Comparison of ENCODE assay signal across 19 mouse cellular contexts in the genomic region with DNA sequence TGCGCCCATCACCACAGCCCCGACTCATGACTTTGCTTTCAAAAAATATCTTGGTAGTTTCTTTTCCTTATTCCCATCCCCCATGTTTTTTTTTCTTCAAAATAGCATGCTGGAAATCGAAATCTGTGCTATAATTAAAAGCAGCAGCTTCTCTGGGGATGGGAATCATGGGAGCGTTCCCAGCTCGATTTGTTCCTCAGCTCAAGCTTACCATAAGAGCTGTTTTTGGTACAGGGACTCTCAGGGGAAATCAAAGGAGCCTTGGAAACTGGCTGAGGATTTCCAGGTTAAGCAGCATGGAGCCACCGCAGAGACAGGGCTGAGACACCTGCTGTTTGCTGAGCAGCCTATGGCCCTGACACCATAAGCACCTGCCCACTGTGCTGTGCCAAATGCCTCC.
DNase-seq lines count a peak whose midpoint lies in the region; ATAC-seq and TF ChIP-seq lines count a peak whose summit lies in the region.
"Had no signal": no experiment of that assay in that cellular context is flagged by ENCODE, and none has a peak within 500 bp of the region (broad histone marks: within the 10 kb centered on the region; RNA-seq: fewer than 3 reads in every experiment).

No protein-coding gene starts in this region.

- H3K27me3 ChIP-seq in forebrain, postnatal 0 days (ENCODE audit: insufficient read depth, low read length) = no peaks in the 10 kb centered on the region
- H3K27me3 ChIP-seq in forebrain, embryonic 10.5 days (ENCODE audit: poor library complexity, severe bottlenecking) = no peaks in the 10 kb centered on the region
- H3K27me3 ChIP-seq in hindbrain, postnatal 0 days (ENCODE audit: insufficient read depth, low read length) = no peaks in the 10 kb centered on the region
- H3K27me3 ChIP-seq in hindbrain, embryonic 12.5 days = no peaks in the 10 kb centered on the region
- H3K27me3 ChIP-seq: CH12.LX; forebrain, embryonic 13.5 days; limb, embryonic 12.5 days; liver, embryonic 13.5 days; megakaryocyte, embryonic 14.5 days had no signal

- peaks cover 3% of the 10 kb centered on the region; the same call in 1 of the 2 replicates for H3K4me1 ChIP-seq in forebrain, postnatal 0 days (ENCODE audit: insufficient read depth)
- no peaks in the 10 kb centered on the region for H3K4me1 ChIP-seq in forebrain, embryonic 10.5 days
- 0 out of 2 replicates have a peak, but pooled peaks cover 3% of the 10 kb centered on the region for H3K4me1 ChIP-seq in hindbrain, postnatal 0 days (ENCODE audit: insufficient read depth, low read length)
- H3K4me1 ChIP-seq in hindbrain, embryonic 12.5 days = no peaks in the 10 kb centered on the region
- H3K4me1 ChIP-seq: limb, embryonic 12.5 days; liver, embryonic 13.5 days; megakaryocyte, embryonic 14.5 days had no signal

- ATAC-seq in forebrain, postnatal 0 days = 0 out of 2 replicates have a peak, but pooled peaks have one; percentile 52
- no peak for ATAC-seq in hindbrain, postnatal 0 days
- ATAC-seq in hindbrain, embryonic 12.5 days (ENCODE audit: low FRiP score) = no peak
- ATAC-seq: forebrain, embryonic 13.5 days; midbrain, embryonic 16.5 days had no signal

- H3K9me3 ChIP-seq in forebrain, postnatal 0 days (ENCODE audit: low read length) = no peaks in the 10 kb centered on the region
- no peaks in the 10 kb centered on the region for H3K9me3 ChIP-seq in forebrain, embryonic 10.5 days
- H3K9me3 ChIP-seq in hindbrain, postnatal 0 days (ENCODE audit: low read length) = no peaks in the 10 kb centered on the region
- no peaks in the 10 kb centered on the region for H3K9me3 ChIP-seq in hindbrain, embryonic 12.5 days (replicated peaks)
- H3K9me3 ChIP-seq: forebrain, embryonic 13.5 days; limb, embryonic 12.5 days; liver, embryonic 13.5 days had no signal

- H3K27ac ChIP-seq in forebrain, postnatal 0 days (ENCODE audit: low read depth, low read length) = no peak overlapping the region
- H3K27ac ChIP-seq in forebrain, embryonic 10.5 days = no peak overlapping the region
- H3K27ac ChIP-seq in hindbrain, postnatal 0 days = no peak overlapping the region
- H3K27ac ChIP-seq in hindbrain, embryonic 12.5 days = no peak overlapping the region
- H3K27ac ChIP-seq: forebrain, embryonic 13.5 days; limb, embryonic 12.5 days; liver, embryonic 13.5 days had no signal

- peak; percentile 43 for DNase-seq in forebrain, postnatal 0 days
- no peak for DNase-seq in forebrain, embryonic 10.5 days (ENCODE audit: extremely low spot score, low spot score)
- DNase-seq in hindbrain, postnatal 0 days (ENCODE audit: low spot score) = peak; percentile 12
- peak; percentile 58 to 77 for DNase-seq in right cerebral cortex, postnatal 10 days (ENCODE audit: low spot score in 2 of 2)
- no peak for DNase-seq in right cerebral cortex, adult 18-20 months
- DNase-seq in skeletal muscle tissue, adult 2 months (ENCODE audit: low read depth, low spot score) = peak; percentile 12
- DNase-seq in lung, postnatal 36 days = no peak
- DNase-seq: adrenal gland, adult 2 months; cerebellum, adult 18-20 months; kidney, adult 18-20 months; kidney, postnatal 10 days; liver, embryonic 13.5 days; thymus, adult 2 months had no signal

- no peak overlapping the region for H3K4me3 ChIP-seq in forebrain, postnatal 0 days (ENCODE audit: low read depth, low read length)
- no peak overlapping the region for H3K4me3 ChIP-seq in forebrain, embryonic 10.5 days
- H3K4me3 ChIP-seq in hindbrain, postnatal 0 days (ENCODE audit: low read length) = no peak overlapping the region
- no peak overlapping the region for H3K4me3 ChIP-seq in hindbrain, embryonic 12.5 days
- H3K4me3 ChIP-seq: forebrain, embryonic 13.5 days; limb, embryonic 12.5 days; liver, embryonic 13.5 days; megakaryocyte, embryonic 14.5 days had no signal

- 69% methylated on average over 6 of the region's 6 CpGs for WGBS in forebrain, postnatal 0 days
- WGBS in forebrain, embryonic 10.5 days = 76% methylated on average over 6 of the region's 6 CpGs
- 63% methylated on average over 6 of the region's 6 CpGs for WGBS in hindbrain, postnatal 0 days
- 70% methylated on average over 6 of the region's 6 CpGs for WGBS in hindbrain, embryonic 12.5 days

- TF ChIP-seq CTCF in forebrain, postnatal 0 days (IDR thresholded peaks at IDR 0.05; ENCODE audit: low read depth) = no peak
- TF ChIP-seq CTCF in hindbrain, postnatal 0 days (IDR thresholded peaks at IDR 0.05; ENCODE audit: low read depth) = no peak

- no peaks in the 10 kb centered on the region for H3K36me3 ChIP-seq in forebrain, postnatal 0 days (ENCODE audit: insufficient read depth)
- no peaks in the 10 kb centered on the region for H3K36me3 ChIP-seq in forebrain, embryonic 10.5 days (replicated peaks)
- no peaks in the 10 kb centered on the region for H3K36me3 ChIP-seq in hindbrain, postnatal 0 days (ENCODE audit: insufficient read depth, low read length)
- H3K36me3 ChIP-seq in hindbrain, embryonic 12.5 days = no peaks in the 10 kb centered on the region
- H3K36me3 ChIP-seq: limb, embryonic 12.5 days; liver, embryonic 13.5 days had no signal

- no peak overlapping the region for H3K4me2 ChIP-seq in forebrain, postnatal 0 days (ENCODE audit: low read depth)
- no peak overlapping the region for H3K4me2 ChIP-seq in hindbrain, postnatal 0 days (ENCODE audit: low read depth, low read length)
- H3K4me2 ChIP-seq in hindbrain, embryonic 12.5 days (replicated peaks) = no peak overlapping the region
- H3K4me2 ChIP-seq: forebrain, embryonic 13.5 days; limb, embryonic 12.5 days; liver, embryonic 13.5 days had no signal

- H3K9ac ChIP-seq in forebrain, postnatal 0 days = no peak overlapping the region
- H3K9ac ChIP-seq in hindbrain, postnatal 0 days (replicated peaks; ENCODE audit: low read length) = no peak overlapping the region
- no peak overlapping the region for H3K9ac ChIP-seq in hindbrain, embryonic 12.5 days
- H3K9ac ChIP-seq: forebrain, embryonic 13.5 days; limb, embryonic 12.5 days; liver, embryonic 13.5 days had no signal

Comparison
In these comparisons a context has a peak if more than half of its experiments do, and no peak if none do; other contexts are left out.
1. DNase-seq: peak in forebrain, postnatal 0 days (single experiment), hindbrain, postnatal 0 days (single experiment), right cerebral cortex, postnatal 10 days (2 of 2) and skeletal muscle tissue, adult 2 months (single experiment); none in forebrain, embryonic 10.5 days (single experiment), right cerebral cortex, adult 18-20 months (single experiment) and lung, postnatal 36 days (single experiment).